Mouse (Mus musculus) heart, postnatal 36 days (tissue): ENCODE measurements at regions not wholly inside any gene's neighbourhood (a gene's known extent, or its start where the extent isn't known, plus 50 kb on each side); places are given as distances from the start of the nearest gene placed in this dataset.

Experiments
- DNase-seq, 2 experiments: peaks; one replicate each; pipeline ENCODE4 v3.0.0; 2021 to 2022
- intact Hi-C: fragments of 180-260 bp; cut with DNase I; formaldehyde crosslinking; loops from one replicate; pipeline ENCODE4 v1.15.1; 2025

- intact Hi-C loops, result no loop called here
- no peak for DNase-seq
These were observed 55.8 kb downstream of the Mid1ip1 start for GRCm38 (mm10) chrX:10770575-10770974.

GRCm38 (mm10) chrX:10775714-10776515, 61.1 kb downstream of the Mid1ip1 start:
- intact Hi-C loops, result no loop called here
- DNase-seq, result peak in 1 of 2 experiments; percentile 16

- no peak for DNase-seq
- intact Hi-C loops, result no loop called here
These were observed 61.7 kb downstream of the Mid1ip1 start for GRCm38 (mm10) chrX:10776516-10776818.

- no peak for DNase-seq
- intact Hi-C loops, result no loop called here
These were observed 63.2 kb downstream of the Mid1ip1 start for GRCm38 (mm10) chrX:10778014-10778413.

- intact Hi-C loops, result no loop called here
- no peak for DNase-seq
These were observed 71.5 kb downstream of the Mid1ip1 start for GRCm38 (mm10) chrX:10786359-10786758.

- intact Hi-C loops, result no loop called here
These were observed 72.2 kb downstream of the Mid1ip1 start for GRCm38 (mm10) chrX:10787057-10787456.

GRCm38 (mm10) chrX:10820313-10820920, 105.6 kb downstream of the Mid1ip1 start:
- intact Hi-C loops, result loop anchor here (2.0 kb wide), 1 partner anchor 62 kb away; no protein-coding TSS in a partner anchor
- peak in 1 of 2 experiments; percentile 18 for DNase-seq

More at GRCm38 (mm10) chrX:10787057-10787456, 72.2 kb downstream of the Mid1ip1 start:
- no peak for DNase-seq

- intact Hi-C loops, result no loop called here
- DNase-seq, result no peak
These were observed 118.9 kb downstream of the Mid1ip1 start for GRCm38 (mm10) chrX:10833681-10834080.

GRCm38 (mm10) chrX:10857089-10857488, 142.3 kb downstream of the Mid1ip1 start:
- no peak for DNase-seq
- intact Hi-C loops, result loop anchor here (5.0 kb wide), 1 partner anchor 140 kb away; the partner anchor contains the start of gene Mid1ip1

- intact Hi-C loops, result loop anchor here (5.0 kb wide), 1 partner anchor 140 kb away; the partner anchor contains the start of gene Mid1ip1
- no peak for DNase-seq
These were observed 142.9 kb downstream of the Mid1ip1 start for GRCm38 (mm10) chrX:10857668-10858067.

- no peak for DNase-seq
- intact Hi-C loops, result no loop called here
These were observed 156.8 kb downstream of the Mid1ip1 start for GRCm38 (mm10) chrX:10871613-10872012.

- no peak for DNase-seq
- intact Hi-C loops, result no loop called here
These were observed 163.0 kb downstream of the Mid1ip1 start for GRCm38 (mm10) chrX:10877856-10878255.

- intact Hi-C loops, result no loop called here
- peak in 1 of 2 experiments; percentile 9 for DNase-seq
These were observed 164.1 kb downstream of the Mid1ip1 start for GRCm38 (mm10) chrX:10878922-10879321.

GRCm38 (mm10) chrX:10883729-10884464, 169.1 kb downstream of the Mid1ip1 start:
- intact Hi-C loops, result no loop called here
- DNase-seq, result no peak

- intact Hi-C loops, result no loop called here
These were observed 178.0 kb downstream of the Mid1ip1 start for GRCm38 (mm10) chrX:10892815-10893214.

GRCm38 (mm10) chrX:10896193-10896955, 181.6 kb downstream of the Mid1ip1 start:
- intact Hi-C loops, result no loop called here
- DNase-seq, result no peak

More at GRCm38 (mm10) chrX:10892815-10893214, 178.0 kb downstream of the Mid1ip1 start:
- no peak for DNase-seq

- DNase-seq, result no peak
- intact Hi-C loops, result no loop called here
These were observed 187.9 kb downstream of the Mid1ip1 start for GRCm38 (mm10) chrX:10902686-10903085.

GRCm38 (mm10) chrX:10904072-10904471, 189.3 kb downstream of the Mid1ip1 start:
- intact Hi-C loops, result no loop called here
- peak; percentile 9 to 27 for DNase-seq

- intact Hi-C loops, result no loop called here
- no peak for DNase-seq
These were observed 190.1 kb downstream of the Mid1ip1 start for GRCm38 (mm10) chrX:10904889-10905288.
